Mouse (Mus musculus): ENCODE data around the gene 2300002M23Rik. TPM values are rescaled to one million over a fixed set of nuclear protein-coding genes. Genes with fewer than 3 reads are reported as not detected.

2300002M23Rik gene
- polyA plus RNA-seq, 1 experiment from 2014 or later, result not detected

- H3K27me3 ChIP-seq (ENCODE audit: insufficient read depth, low read length), result no peaks in the 10 kb centered on the region
- H3K4me2 ChIP-seq (ENCODE audit: low read depth, low read length), result no peak overlapping the region
- 47% methylated on average over 8 of the region's 8 CpGs for WGBS (ENCODE audit: insufficient replicate concordance)
- DNase-seq (no peak), ATAC-seq (no peak)
- no peak overlapping the region for H3K27ac ChIP-seq (ENCODE audit: low read depth)
- no peaks in the 10 kb centered on the region for H3K9me3 ChIP-seq (ENCODE audit: low read length)
- no peaks in the 10 kb centered on the region for H3K4me1 ChIP-seq (ENCODE audit: insufficient read depth)
- no peaks in the 10 kb centered on the region for H3K36me3 ChIP-seq (replicated peaks; ENCODE audit: insufficient read depth, low read length)
- no peak overlapping the region for H3K9ac ChIP-seq (replicated peaks)
- TF ChIP-seq CTCF (IDR thresholded peaks at IDR 0.05; ENCODE audit: low read depth) (no peak), EP300 (IDR thresholded peaks at IDR 0.05; ENCODE audit: low read depth) (no peak)
- H3K4me3 ChIP-seq (ENCODE audit: low read depth, low read length), result no peak overlapping the region
Measured at GRCm38 (mm10) chr17:35601736-35602354, 34.6 kb downstream of the 2300002M23Rik start.

GRCm38 (mm10) chr17:35617127-35617526, 49.9 kb downstream of the 2300002M23Rik start:
- H3K9me3 ChIP-seq (ENCODE audit: low read length), result no peaks in the 10 kb centered on the region
- 0 out of 2 replicates have a peak, but pooled peaks have one; percentile 19 for ATAC-seq
- no peak for TF ChIP-seq EP300 (IDR thresholded peaks at IDR 0.05; ENCODE audit: low read depth)
- H3K9ac ChIP-seq (replicated peaks), result no peak overlapping the region
- no peaks in the 10 kb centered on the region for H3K4me1 ChIP-seq (ENCODE audit: insufficient read depth)
- no peaks in the 10 kb centered on the region for H3K36me3 ChIP-seq (replicated peaks; ENCODE audit: insufficient read depth, low read length)
- H3K4me3 ChIP-seq (ENCODE audit: low read depth, low read length), result no peak overlapping the region
- no peak overlapping the region for H3K27ac ChIP-seq (ENCODE audit: low read depth)
- H3K4me2 ChIP-seq (ENCODE audit: low read depth, low read length), result no peak overlapping the region
- no peaks in the 10 kb centered on the region for H3K27me3 ChIP-seq (ENCODE audit: insufficient read depth, low read length)
- DNase-seq, result no peak
- WGBS (ENCODE audit: insufficient replicate concordance), result 57% methylated on average over 4 of the region's 4 CpGs

Other genes with a start within 250 kb of the 2300002M23Rik start
- 0.07 and 0.17 TPM in 2 replicates for gene H2-Q1, start 247.0 kb upstream of the 2300002M23Rik start, polyA plus RNA-seq (2015; fragmentation: Nextera tagmentation; extraction: Ambion mirVana)
- 4.9 and 5.3 TPM in 2 replicates for gene H2-Q2, start 225.2 kb upstream of the 2300002M23Rik start, polyA plus RNA-seq (2015; fragmentation: Nextera tagmentation; extraction: Ambion mirVana)
- 4.1 and 5.6 TPM in 2 replicates for gene H2-Q4, start 187.8 kb upstream of the 2300002M23Rik start, polyA plus RNA-seq (2015; fragmentation: Nextera tagmentation; extraction: Ambion mirVana)
- gene H2-Q6, start 142.6 kb upstream of the 2300002M23Rik start, polyA plus RNA-seq (2015; fragmentation: Nextera tagmentation; extraction: Ambion mirVana), result 3.7 TPM in 2 replicates
- 7.5 and 7.9 TPM in 2 replicates for gene H2-Q7, start 128.3 kb upstream of the 2300002M23Rik start, polyA plus RNA-seq (2015; fragmentation: Nextera tagmentation; extraction: Ambion mirVana)
- 621 and 683 TPM in 2 replicates for gene H2-Q10, start 97.4 kb upstream of the 2300002M23Rik start, polyA plus RNA-seq (2015; fragmentation: Nextera tagmentation; extraction: Ambion mirVana)
- gene Pou5f1, start 61.4 kb upstream of the 2300002M23Rik start, polyA plus RNA-seq (2015; fragmentation: Nextera tagmentation; extraction: Ambion mirVana), result not detected in 2 replicates
- 19.6 and 20.6 TPM in 2 replicates for gene Tcf19, start 50.6 kb upstream of the 2300002M23Rik start, polyA plus RNA-seq (2015; fragmentation: Nextera tagmentation; extraction: Ambion mirVana)
- 3.0 and 3.5 TPM in 2 replicates for gene Cchcr1, start 50.4 kb upstream of the 2300002M23Rik start, polyA plus RNA-seq (2015; fragmentation: Nextera tagmentation; extraction: Ambion mirVana)
- gene Psors1c2, start 34.2 kb upstream of the 2300002M23Rik start, polyA plus RNA-seq (2015; fragmentation: Nextera tagmentation; extraction: Ambion mirVana), result 0.13 TPM in 1 of 2 replicates, not detected in the other
- not detected in 2 replicates for gene Cdsn, start 15.3 kb upstream of the 2300002M23Rik start, polyA plus RNA-seq (2015; fragmentation: Nextera tagmentation; extraction: Ambion mirVana)
- not detected in 2 replicates for gene Sfta2, start 34.1 kb downstream of the 2300002M23Rik start, polyA plus RNA-seq (2015; fragmentation: Nextera tagmentation; extraction: Ambion mirVana)
- not detected in 2 replicates for gene Gm9573, start 59.2 kb downstream of the 2300002M23Rik start, polyA plus RNA-seq (2015; fragmentation: Nextera tagmentation; extraction: Ambion mirVana)
- not detected in 2 replicates for gene Mucl3, start 76.2 kb downstream of the 2300002M23Rik start, polyA plus RNA-seq (2015; fragmentation: Nextera tagmentation; extraction: Ambion mirVana)
- 4.6 and 5.0 TPM in 2 replicates for gene Vars2, start 100.1 kb downstream of the 2300002M23Rik start, polyA plus RNA-seq (2015; fragmentation: Nextera tagmentation; extraction: Ambion mirVana)
- 14.1 and 15.2 TPM in 2 replicates for gene Gtf2h4, start 106.3 kb downstream of the 2300002M23Rik start, polyA plus RNA-seq (2015; fragmentation: Nextera tagmentation; extraction: Ambion mirVana)
- gene Ddr1, start 137.2 kb downstream of the 2300002M23Rik start, polyA plus RNA-seq (2015; fragmentation: Nextera tagmentation; extraction: Ambion mirVana), result 2.2 and 2.3 TPM in 2 replicates

Data from liver, postnatal 0 days (tissue).